Mouse (Mus musculus): ENCODE results near the gene Znhit1. TPM values are rescaled to one million over a fixed set of nuclear protein-coding genes. Genes with fewer than 3 reads are reported as not detected.

Gene Znhit1
- polyA plus RNA-seq, 1 experiment from 2014 or later: 102 TPM

GRCm38 (mm10) chr5:137024318-137024717, 36.5 kb upstream of the Znhit1 start:
- H3K9me3 ChIP-seq (replicated peaks): no peaks in the 10 kb centered on the region
- no peak overlapping the region for H3K4me3 ChIP-seq (replicated peaks)
- H3K36me3 ChIP-seq: no peaks in the 10 kb centered on the region
- no peak overlapping the region for H3K9ac ChIP-seq
- 52% methylated on average over 3 of the region's 3 CpGs for WGBS
- H3K4me2 ChIP-seq: no peak overlapping the region
- peaks cover 55% of the 10 kb centered on the region for H3K27me3 ChIP-seq
- ATAC-seq (replicated peaks; ENCODE audit: low FRiP score): no peak
- H3K4me1 ChIP-seq: peaks cover 19% of the 10 kb centered on the region
- H3K27ac ChIP-seq: no peak overlapping the region

GRCm38 (mm10) chr5:137015913-137016312, 28.1 kb upstream of the Znhit1 start:
- Histone ChIP-seq H3K4me1 (no peaks in the 10 kb centered on the region), H3K27ac (no peak overlapping the region), H3K9ac (no peak overlapping the region), H3K27me3 (no peaks in the 10 kb centered on the region), H3K4me2 (no peak overlapping the region), H3K36me3 (no peaks in the 10 kb centered on the region), H3K9me3 (replicated peaks) (no peaks in the 10 kb centered on the region), H3K4me3 (replicated peaks) (no peak overlapping the region)
- WGBS: 88% methylated on average over 3 of the region's 3 CpGs
- no peak for ATAC-seq (replicated peaks; ENCODE audit: low FRiP score)

- Histone ChIP-seq H3K9me3 (replicated peaks) (no peaks in the 10 kb centered on the region), H3K27me3 (no peaks in the 10 kb centered on the region), H3K27ac (no peak overlapping the region), H3K4me1 (no peaks in the 10 kb centered on the region), H3K4me2 (no peak overlapping the region), H3K4me3 (replicated peaks) (no peak overlapping the region), H3K9ac (no peak overlapping the region), H3K36me3 (no peaks in the 10 kb centered on the region)
- WGBS: 71% methylated on average over 15 of the region's 15 CpGs
- no peak for ATAC-seq (replicated peaks; ENCODE audit: low FRiP score)
These were observed 24.7 kb upstream of the Znhit1 start for GRCm38 (mm10) chr5:137012401-137012950.

GRCm38 (mm10) chr5:137009988-137010387, 22.2 kb upstream of the Znhit1 start:
- H3K4me1 ChIP-seq: peaks cover 3% of the 10 kb centered on the region; the same call in 1 of the 2 replicates
- no peak overlapping the region for H3K4me3 ChIP-seq (replicated peaks)
- WGBS: 29% methylated on average over 3 of the region's 3 CpGs
- no peaks in the 10 kb centered on the region for H3K36me3 ChIP-seq
- H3K4me2 ChIP-seq: no peak overlapping the region
- no peak for ATAC-seq (replicated peaks; ENCODE audit: low FRiP score)
- H3K9me3 ChIP-seq (replicated peaks): no peaks in the 10 kb centered on the region
- no peaks in the 10 kb centered on the region for H3K27me3 ChIP-seq
- no peak overlapping the region for H3K27ac ChIP-seq
- H3K9ac ChIP-seq: no peak overlapping the region

- H3K4me3 ChIP-seq (replicated peaks): no peak overlapping the region
- no peak overlapping the region for H3K9ac ChIP-seq
- no peaks in the 10 kb centered on the region for H3K36me3 ChIP-seq
- no peaks in the 10 kb centered on the region for H3K27me3 ChIP-seq
- no peak overlapping the region for H3K4me2 ChIP-seq
- peaks cover 3% of the 10 kb centered on the region; the same call in 1 of the 2 replicates for H3K4me1 ChIP-seq
- no peaks in the 10 kb centered on the region for H3K9me3 ChIP-seq (replicated peaks)
- WGBS: 53% methylated on average over 8 of the region's 8 CpGs
- H3K27ac ChIP-seq: no peak overlapping the region
- no peak for ATAC-seq (replicated peaks; ENCODE audit: low FRiP score)
These were observed 19.5 kb upstream of the Znhit1 start for GRCm38 (mm10) chr5:137007276-137007675.

- no peak for ATAC-seq (replicated peaks; ENCODE audit: low FRiP score)
- Histone ChIP-seq H3K27ac (0 out of 2 replicates have a peak overlapping the region, but pooled peaks have one; percentile 22), H3K9ac (no peak overlapping the region), H3K27me3 (no peaks in the 10 kb centered on the region), H3K4me1 (0 out of 2 replicates have a peak, but pooled peaks cover 3% of the 10 kb centered on the region), H3K4me3 (replicated peaks) (no peak overlapping the region), H3K9me3 (replicated peaks) (no peaks in the 10 kb centered on the region), H3K36me3 (peaks cover 9% of the 10 kb centered on the region), H3K4me2 (no peak overlapping the region)
- WGBS: 81% methylated on average over 2 of the region's 2 CpGs
These were observed 12.8 kb upstream of the Znhit1 start for GRCm38 (mm10) chr5:137000612-137001011.

GRCm38 (mm10) chr5:136999449-136999848, 11.6 kb upstream of the Znhit1 start:
- Histone ChIP-seq H3K36me3 (peaks cover 20% of the 10 kb centered on the region), H3K27ac (no peak overlapping the region), H3K4me3 (replicated peaks) (no peak overlapping the region), H3K9me3 (replicated peaks) (no peaks in the 10 kb centered on the region), H3K9ac (no peak overlapping the region), H3K27me3 (no peaks in the 10 kb centered on the region), H3K4me1 (0 out of 2 replicates have a peak, but pooled peaks cover 3% of the 10 kb centered on the region), H3K4me2 (no peak overlapping the region)
- WGBS: 80% methylated on average over 4 of the region's 5 CpGs
- no peak for ATAC-seq (replicated peaks; ENCODE audit: low FRiP score)

GRCm38 (mm10) chr5:136989801-136990200, 2.0 kb upstream of the Znhit1 start:
- H3K27me3 ChIP-seq: no peaks in the 10 kb centered on the region
- WGBS: 86% methylated on average over 6 of the region's 6 CpGs
- H3K36me3 ChIP-seq: peaks cover 60% of the 10 kb centered on the region
- ATAC-seq (replicated peaks; ENCODE audit: low FRiP score): no peak
- H3K4me1 ChIP-seq: peaks cover 15% of the 10 kb centered on the region
- no peak overlapping the region for H3K9ac ChIP-seq
- no peaks in the 10 kb centered on the region for H3K9me3 ChIP-seq (replicated peaks)
- H3K4me2 ChIP-seq: no peak overlapping the region
- H3K4me3 ChIP-seq (replicated peaks): no peak overlapping the region
- no peak overlapping the region for H3K27ac ChIP-seq

GRCm38 (mm10) chr5:136988420-136988819, 599 bp upstream of the Znhit1 start:
- Histone ChIP-seq H3K36me3 (peaks cover 60% of the 10 kb centered on the region), H3K27ac (0 out of 2 replicates have a peak overlapping the region, but pooled peaks have one; percentile 96), H3K4me1 (peaks cover 15% of the 10 kb centered on the region), H3K27me3 (no peaks in the 10 kb centered on the region), H3K9me3 (replicated peaks) (no peaks in the 10 kb centered on the region), H3K9ac (peak overlapping the region; percentile 92), H3K4me3 (replicated peaks) (peak overlapping the region; percentile 92), H3K4me2 (peak overlapping the region; percentile 91)
- 66% methylated on average over 7 of the region's 7 CpGs for WGBS
- ATAC-seq (replicated peaks; ENCODE audit: low FRiP score): no peak

GRCm38 (mm10) chr5:136987138-136987933, 485 bp downstream of the Znhit1 start:
- ATAC-seq (replicated peaks; ENCODE audit: low FRiP score): peak; percentile 70
- under 1% methylated on average over 67 of the region's 67 CpGs for whole genome bisulfite sequencing
- peak overlapping the region; percentile 91 for H3K4me2 ChIP-seq

GRCm38 (mm10) chr5:136986695-136987137, 1.1 kb downstream of the Znhit1 start, which contains the start of gene Plod3:
TSS of gene Plod3 (plus strand) at chr5:136987019.
- H3K9me3 ChIP-seq (replicated peaks): no peaks in the 10 kb centered on the region
- H3K27me3 ChIP-seq: no peaks in the 10 kb centered on the region
- H3K36me3 ChIP-seq: peaks cover 54% of the 10 kb centered on the region
- peak within 1 kb of the TSS; percentile 96 for H3K27ac ChIP-seq
- peak within 1 kb of the TSS; percentile 92 for H3K9ac ChIP-seq
- H3K4me1 ChIP-seq: peaks cover 15% of the 10 kb centered on the region
- H3K4me3 ChIP-seq (replicated peaks): peak within 1 kb of the TSS; percentile 92
- peak; percentile 93 for ATAC-seq (replicated peaks; ENCODE audit: low FRiP score)
- peak within 1 kb of the TSS; percentile 91 for H3K4me2 ChIP-seq
- under 1% methylated on average over 26 of the region's 26 CpGs for WGBS

More at GRCm38 (mm10) chr5:136987138-136987933, 485 bp downstream of the Znhit1 start:
- H3K4me3 ChIP-seq (replicated peaks): peak overlapping the region; percentile 92
- H3K9me3 ChIP-seq (replicated peaks): no peaks in the 10 kb centered on the region
- H3K27ac ChIP-seq: peak overlapping the region; percentile 96
- H3K36me3 ChIP-seq: peaks cover 54% of the 10 kb centered on the region
- no peaks in the 10 kb centered on the region for H3K27me3 ChIP-seq
- H3K9ac ChIP-seq: peak overlapping the region; percentile 92
- H3K4me1 ChIP-seq: peaks cover 15% of the 10 kb centered on the region

GRCm38 (mm10) chr5:136984828-136985227, 3.0 kb downstream of the Znhit1 start:
- peaks cover 47% of the 10 kb centered on the region for H3K36me3 ChIP-seq
- ATAC-seq (replicated peaks; ENCODE audit: low FRiP score): no peak
- 56% methylated on average over 14 of the region's 14 CpGs for WGBS

More at GRCm38 (mm10) chr5:136984828-136985227, 3.0 kb downstream of the Znhit1 start:
- Histone ChIP-seq H3K4me1 (peaks cover 15% of the 10 kb centered on the region), H3K27ac (no peak overlapping the region), H3K4me3 (replicated peaks) (no peak overlapping the region), H3K9ac (no peak overlapping the region), H3K9me3 (replicated peaks) (no peaks in the 10 kb centered on the region), H3K27me3 (no peaks in the 10 kb centered on the region), H3K4me2 (no peak overlapping the region)
